Mouse (Mus musculus): ENCODE measurements around the gene Duxbl1.
"Not testable (repeated sequence)": the region's sequence is repeated elsewhere in the genome, so short reads cannot be mapped to it uniquely, and the experiment has no call there.

DNA sequence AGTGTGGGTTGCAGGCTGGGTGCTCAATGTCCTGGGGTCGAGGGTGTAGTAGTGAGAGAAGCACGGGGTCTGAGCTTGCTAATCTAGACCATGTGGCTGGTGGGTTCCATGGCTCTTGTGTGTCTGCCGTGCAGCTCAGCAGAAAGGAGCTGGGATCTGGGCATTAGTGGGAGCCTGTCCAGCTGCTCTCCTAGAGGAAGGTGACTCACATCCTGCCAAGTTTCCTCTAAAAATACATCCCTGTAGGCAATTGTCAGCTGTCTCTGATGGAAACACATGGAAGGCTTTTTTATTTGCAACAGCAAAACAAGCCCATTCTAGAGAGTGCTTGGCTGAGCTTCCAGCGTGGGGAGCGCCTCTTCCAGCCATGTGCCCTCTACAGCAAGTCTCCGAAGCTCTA lies 44.5 kb downstream of the Duxbl1 start:
- TF ChIP-seq CTCF (IDR thresholded peaks at IDR 0.05; ENCODE audit: insufficient read depth, low read length); POLR2A (IDR thresholded peaks at IDR 0.05; ENCODE audit: borderline replicate concordance, extremely low read depth, low read depth, low read length): not testable (repeated sequence)
